Mouse (Mus musculus) limb, embryonic 11.5 days (tissue): ENCODE results near the gene Arhgap22. TPM values are rescaled to one million over a fixed set of nuclear protein-coding genes. Genes with fewer than 3 reads are reported as not detected.

ENCODE experiments used
- ATAC-seq: fragments of 200-750 bp; cut with Nextera tagmentation; 2 replicates; pipeline ENCODE4 v1.8.0; 2017; ENCODE audit warnings: low read depth; ENCODE audit not compliant: insufficient number of reproducible peaks, low FRiP score, low TSS enrichment
- DNase-seq: peaks from one replicate; pipeline ENCODE4 v3.0.0-alpha.2; 2015; ENCODE audit warnings: low spot score
- H3K27ac ChIP-seq: fragments of 300-500 bp; sonication (generic); replicated peaks from 2 replicates; pipeline ENCODE4 v1.5.1; 2014; ENCODE audit warnings: low read depth, mild to moderate bottlenecking, low read length
- H3K27me3 ChIP-seq: fragments of 300-500 bp; sonication (generic); 2 replicates; pipeline ENCODE4 v1.6.1; 2014; ENCODE audit warnings: mild to moderate bottlenecking, low read length, mixed read lengths; ENCODE audit not compliant: control insufficient read depth, insufficient read depth
- H3K36me3 ChIP-seq: fragments of 300-500 bp; sonication (generic); 2 replicates; pipeline ENCODE4 v1.6.1; 2014; ENCODE audit warnings: mild to moderate bottlenecking, low read length, moderate library complexity, mixed read lengths; ENCODE audit not compliant: control insufficient read depth, insufficient read depth
- H3K4me1 ChIP-seq: fragments of 300-500 bp; sonication (generic); 2 replicates; pipeline ENCODE4 v1.6.1; 2014; ENCODE audit warnings: low read length, mixed read lengths; ENCODE audit not compliant: control insufficient read depth, insufficient read depth
- H3K4me2 ChIP-seq: fragments of 300-500 bp; sonication (generic); 2 replicates; pipeline ENCODE4 v1.6.1; 2014; ENCODE audit warnings: low read depth, mild to moderate bottlenecking, moderate library complexity; ENCODE audit not compliant: severe bottlenecking
- H3K4me3 ChIP-seq: fragments of 300-500 bp; sonication (generic); 2 replicates; pipeline ENCODE4 v1.5.1; 2014; ENCODE audit warnings: low read depth, low read length
- H3K9ac ChIP-seq: fragments of 300-500 bp; sonication (generic); 2 replicates; pipeline ENCODE4 v1.6.1; 2014; ENCODE audit warnings: mild to moderate bottlenecking, low read length
- H3K9me3 ChIP-seq: fragments of 300-500 bp; sonication (generic); 2 replicates; pipeline ENCODE4 v1.6.1; 2016; ENCODE audit warnings: low read length; ENCODE audit not compliant: control insufficient read depth
- WGBS: fragments of 180-500 bp; shearing (Covaris S2); extraction: QIAGEN DNeasy Blood & Tissue Kit; methylation state at CpG from one replicate; pipeline ENCODE4 v1.1.7; 2014; 5-methylcytosine and 5-hydroxymethylcytosine counted together
- polyA plus RNA-seq: library from polyadenylated mRNA; unstranded; fragments of >200 nt; fragmentation: Nextera tagmentation; extraction: Ambion mirVana; gene quantifications from 2 replicates; pipeline ENCODE4 v1.2.1, GENCODE M21; 2014

Gene Arhgap22
- polyA plus RNA-seq, 1 experiment from 2014 or later: 2.7 TPM

DNA sequence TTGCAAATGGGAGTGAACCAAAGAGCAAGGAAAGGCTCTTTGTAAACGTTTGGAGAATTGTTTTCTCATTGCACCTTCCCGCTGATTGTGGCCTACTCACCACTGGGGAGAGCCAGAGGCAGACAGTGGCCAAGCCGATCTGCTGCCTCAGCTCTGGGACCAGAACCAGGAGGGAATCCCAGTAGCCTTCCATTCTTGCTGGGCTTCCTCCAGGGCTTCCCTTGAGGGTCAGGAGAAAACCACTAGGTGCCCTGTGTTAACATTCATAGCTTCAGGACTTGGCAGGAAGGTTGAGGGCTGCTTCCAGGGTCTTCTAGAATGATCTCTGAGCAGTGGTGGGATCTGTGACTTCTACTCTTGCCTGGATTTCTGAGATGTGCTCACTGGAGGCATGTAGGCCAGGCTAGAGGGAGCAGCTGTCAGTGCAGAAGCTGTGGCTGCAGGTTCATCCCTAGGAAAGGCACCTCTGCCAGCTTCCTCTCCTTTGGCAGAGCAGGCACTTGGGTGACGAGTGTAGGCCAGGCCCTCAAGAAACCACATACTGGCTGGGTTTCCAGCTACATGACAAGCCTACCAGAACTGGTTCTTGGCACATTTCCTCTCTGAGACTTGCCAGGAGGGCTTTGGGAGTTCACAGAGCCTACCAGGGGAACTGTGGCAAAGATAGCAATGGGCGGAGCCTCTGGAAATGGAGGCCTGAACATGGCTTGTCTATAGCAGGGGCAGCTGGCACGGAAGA is 138.3 kb downstream of the Arhgap22 start:
- H3K36me3 ChIP-seq: no peaks in the 10 kb centered on the region
- no peak overlapping the region for H3K9ac ChIP-seq
- no peak overlapping the region for H3K27ac ChIP-seq
- 74% methylated on average over 6 of the region's 6 CpGs for WGBS
- DNase-seq: no peak
- H3K4me1 ChIP-seq: no peaks in the 10 kb centered on the region
- no peak for ATAC-seq
- H3K4me3 ChIP-seq: no peak overlapping the region
- peaks cover 26% of the 10 kb centered on the region for H3K27me3 ChIP-seq
- no peaks in the 10 kb centered on the region for H3K9me3 ChIP-seq
- H3K4me2 ChIP-seq: no peak overlapping the region

DNA sequence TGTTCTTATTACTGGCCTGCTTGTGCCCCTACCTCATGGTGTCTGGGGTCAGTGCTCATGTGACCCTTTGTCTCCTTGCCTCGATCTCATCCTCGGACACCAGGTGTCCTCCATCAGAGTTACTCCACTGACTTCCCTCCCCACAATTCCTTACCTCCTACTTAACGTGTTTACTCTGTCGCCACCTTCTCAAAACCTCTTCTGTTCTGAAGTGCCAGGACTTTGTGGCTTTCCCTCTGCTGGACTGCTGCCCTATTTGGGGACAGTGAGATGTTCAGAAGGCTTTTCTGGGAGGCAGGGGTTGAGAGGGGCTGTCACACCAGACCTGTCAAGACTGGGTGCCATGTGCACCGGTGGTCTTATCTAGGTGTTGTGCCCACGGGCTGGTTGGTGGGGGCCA is 139.1 kb downstream of the Arhgap22 start:
- Histone ChIP-seq H3K4me1 (no peaks in the 10 kb centered on the region), H3K27me3 (peaks cover 26% of the 10 kb centered on the region), H3K4me3 (no peak overlapping the region), H3K9me3 (no peaks in the 10 kb centered on the region), H3K27ac (no peak overlapping the region), H3K9ac (no peak overlapping the region), H3K36me3 (no peaks in the 10 kb centered on the region), H3K4me2 (no peak overlapping the region)
- WGBS: 85% methylated on average over 6 of the region's 6 CpGs
- DNase-seq (no peak), ATAC-seq (no peak)

DNA sequence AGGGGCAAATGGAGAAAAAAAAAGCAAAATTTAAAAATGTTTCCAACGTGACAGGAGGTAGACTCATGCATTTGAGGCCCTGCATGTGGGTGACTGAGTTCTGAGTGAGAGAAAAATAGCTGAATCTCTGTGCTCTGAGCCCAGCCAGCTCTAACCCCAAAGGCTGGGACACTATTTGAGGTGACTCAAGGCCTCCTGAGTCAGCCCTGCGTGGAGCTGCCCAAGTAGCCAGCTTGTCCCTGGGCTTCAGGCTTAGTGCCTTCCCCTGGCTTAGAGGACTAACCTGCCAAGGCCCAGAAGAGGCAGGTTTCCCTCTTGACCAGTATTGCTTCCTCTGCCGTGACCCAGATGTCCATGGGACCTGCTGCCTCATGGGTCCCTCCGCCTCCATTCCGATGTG is 141.4 kb downstream of the Arhgap22 start:
- Histone ChIP-seq H3K27ac (no peak overlapping the region), H3K27me3 (peaks cover 25% of the 10 kb centered on the region), H3K36me3 (no peaks in the 10 kb centered on the region), H3K4me1 (no peaks in the 10 kb centered on the region), H3K4me3 (no peak overlapping the region), H3K4me2 (no peak overlapping the region), H3K9ac (no peak overlapping the region), H3K9me3 (no peaks in the 10 kb centered on the region)
- ATAC-seq (no peak), DNase-seq (no peak)
- 89% methylated on average over 5 of the region's 5 CpGs for WGBS

DNA sequence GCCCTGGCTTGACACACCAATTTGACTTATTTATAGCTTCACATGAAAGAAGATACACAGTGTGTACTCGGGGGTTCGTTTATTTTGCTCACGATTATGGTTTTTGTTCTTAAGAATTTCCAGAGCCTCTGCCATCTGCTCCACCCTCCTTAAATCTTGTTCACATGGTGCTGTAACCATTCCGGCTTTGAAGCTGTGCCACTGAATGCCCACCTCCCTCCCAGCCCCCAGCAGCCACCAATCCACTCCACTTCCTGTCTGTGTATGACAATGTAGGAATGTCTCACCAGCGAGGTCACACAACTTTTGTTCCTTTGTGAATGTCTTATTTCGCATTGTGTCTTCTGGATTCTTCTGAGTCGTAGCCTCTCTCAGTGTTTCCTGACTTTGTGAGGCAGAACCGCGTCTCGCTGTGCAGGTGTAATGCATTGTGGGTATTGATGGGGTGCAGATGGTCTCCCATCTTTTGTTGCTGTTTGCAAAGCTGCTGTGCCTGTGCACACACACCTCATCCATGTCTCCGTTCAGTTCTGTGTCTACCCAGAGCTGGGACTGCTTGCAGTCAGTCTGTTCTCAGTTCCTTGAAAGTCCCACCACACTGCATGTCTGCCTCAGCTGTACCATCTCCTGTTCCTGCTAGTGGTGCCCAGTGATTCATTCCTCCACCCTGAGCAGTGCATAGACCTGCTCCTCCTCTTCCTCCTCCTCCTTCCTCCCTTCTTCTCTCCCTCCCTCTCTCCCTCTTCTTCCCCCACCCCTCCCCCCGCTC is 144.0 kb downstream of the Arhgap22 start:
- Histone ChIP-seq H3K4me1 (0 out of 2 replicates have a peak, but pooled peaks cover 3% of the 10 kb centered on the region), H3K4me2 (no peak overlapping the region), H3K27me3 (peaks cover under 1% of the 10 kb centered on the region; the same call in 1 of the 2 replicates), H3K36me3 (no peaks in the 10 kb centered on the region), H3K9me3 (no peaks in the 10 kb centered on the region), H3K9ac (no peak overlapping the region), H3K27ac (no peak overlapping the region), H3K4me3 (no peak overlapping the region)
- DNase-seq (no peak), ATAC-seq (no peak)
- WGBS: 78% methylated on average over 12 of the region's 12 CpGs

DNA sequence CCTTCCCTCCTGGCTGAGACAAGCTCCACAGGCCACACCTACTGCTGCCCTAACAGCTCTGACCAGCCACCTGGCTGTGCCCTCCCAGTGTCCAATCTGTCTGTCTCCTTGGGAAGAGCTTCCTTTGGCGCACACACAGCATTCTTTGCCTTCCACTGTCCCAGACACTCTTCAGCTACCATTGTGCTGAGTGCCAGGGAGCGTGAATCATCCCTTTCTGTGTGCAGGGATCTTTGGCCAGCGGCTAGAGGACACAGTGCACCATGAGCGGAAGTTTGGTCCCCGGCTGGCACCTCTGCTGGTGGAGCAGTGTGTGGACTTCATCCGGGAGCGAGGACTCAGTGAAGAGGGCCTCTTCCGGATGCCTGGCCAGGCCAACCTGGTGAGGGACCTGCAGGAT is 145.1 kb downstream of the Arhgap22 start:
- Histone ChIP-seq H3K4me2 (no peak overlapping the region), H3K9ac (no peak overlapping the region), H3K27me3 (no peaks in the 10 kb centered on the region), H3K36me3 (no peaks in the 10 kb centered on the region), H3K27ac (no peak overlapping the region), H3K9me3 (no peaks in the 10 kb centered on the region), H3K4me1 (0 out of 2 replicates have a peak, but pooled peaks cover 6% of the 10 kb centered on the region), H3K4me3 (no peak overlapping the region)
- WGBS: 92% methylated on average over 8 of the region's 8 CpGs
- ATAC-seq (no peak), DNase-seq (no peak)

DNA sequence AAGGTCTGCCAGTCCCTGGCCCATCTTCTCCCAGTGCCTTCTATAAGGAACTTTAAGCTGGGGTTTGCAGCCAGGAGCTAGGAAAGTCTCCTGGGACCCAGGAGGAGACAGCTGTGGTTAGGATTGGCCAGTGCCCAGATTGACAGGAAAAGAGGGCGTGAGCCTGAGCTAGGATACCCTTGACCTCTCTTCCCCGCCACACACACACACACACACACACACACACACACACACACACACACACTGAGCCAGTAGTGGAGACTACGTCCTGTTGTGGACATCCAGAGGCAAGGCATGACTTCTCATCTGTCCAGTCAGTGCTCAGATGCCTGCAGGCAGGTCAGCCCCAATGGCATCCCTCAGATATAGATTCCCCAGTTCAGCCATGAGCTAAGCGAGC is 147.7 kb downstream of the Arhgap22 start:
- WGBS: 63% methylated on average over 4 of the region's 4 CpGs
- Histone ChIP-seq H3K4me3 (no peak overlapping the region), H3K36me3 (no peaks in the 10 kb centered on the region), H3K9me3 (no peaks in the 10 kb centered on the region), H3K4me1 (0 out of 2 replicates have a peak, but pooled peaks cover 6% of the 10 kb centered on the region), H3K27ac (no peak overlapping the region), H3K9ac (no peak overlapping the region), H3K27me3 (no peaks in the 10 kb centered on the region), H3K4me2 (no peak overlapping the region)
- DNase-seq (no peak), ATAC-seq (no peak)

DNA sequence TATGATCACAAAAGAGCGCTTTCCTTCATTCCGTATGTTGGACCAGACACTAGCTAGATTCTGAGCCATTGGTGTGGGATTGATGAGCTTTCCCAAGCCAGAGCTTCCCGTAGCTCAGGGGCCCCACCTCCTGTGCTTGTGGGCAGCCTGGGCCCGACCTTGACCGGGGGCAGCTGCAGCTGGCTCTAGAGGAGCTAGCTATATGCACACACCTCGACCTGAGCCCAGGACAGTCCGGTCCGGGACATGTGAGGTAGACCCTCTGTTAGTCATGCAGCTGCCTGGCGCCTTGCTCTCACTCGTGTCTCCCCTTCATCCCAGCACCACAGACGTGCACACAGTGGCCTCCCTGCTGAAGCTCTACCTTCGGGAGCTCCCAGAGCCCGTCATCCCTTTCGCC is 148.3 kb downstream of the Arhgap22 start:
- Histone ChIP-seq H3K27ac (no peak overlapping the region), H3K4me2 (no peak overlapping the region), H3K27me3 (no peaks in the 10 kb centered on the region), H3K36me3 (no peaks in the 10 kb centered on the region), H3K9me3 (no peaks in the 10 kb centered on the region), H3K4me3 (no peak overlapping the region), H3K9ac (no peak overlapping the region), H3K4me1 (0 out of 2 replicates have a peak, but pooled peaks cover 6% of the 10 kb centered on the region)
- no peak for ATAC-seq
- 67% methylated on average over 14 of the region's 14 CpGs for WGBS
- DNase-seq: no peak

DNA sequence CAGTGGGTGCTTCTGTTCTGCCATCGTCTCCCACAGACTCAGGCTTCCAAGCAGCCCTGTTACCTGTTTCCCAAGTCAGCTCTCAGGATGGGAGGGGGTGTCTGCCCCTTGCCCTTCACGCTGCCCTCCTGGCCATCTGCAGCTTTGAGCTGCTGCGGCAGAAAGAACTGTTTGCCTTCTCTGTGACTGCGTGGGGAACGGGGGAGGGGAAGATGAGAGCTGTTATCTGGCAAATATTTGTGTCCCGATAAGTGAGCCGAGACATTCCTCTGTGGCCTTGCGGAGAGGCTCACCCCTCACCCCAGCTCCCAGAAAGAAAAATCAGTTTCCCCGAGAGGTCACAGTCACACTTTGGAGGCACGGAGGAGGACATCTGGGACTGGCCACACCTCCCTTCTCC is 149.0 kb downstream of the Arhgap22 start:
- H3K4me3 ChIP-seq: no peak overlapping the region
- no peaks in the 10 kb centered on the region for H3K36me3 ChIP-seq
- H3K9ac ChIP-seq: no peak overlapping the region
- 26% methylated on average over 10 of the region's 10 CpGs for WGBS
- ATAC-seq (no peak), DNase-seq (no peak)
- no peak overlapping the region for H3K27ac ChIP-seq
- no peaks in the 10 kb centered on the region for H3K9me3 ChIP-seq
- H3K4me1 ChIP-seq: 0 out of 2 replicates have a peak, but pooled peaks cover 6% of the 10 kb centered on the region
- H3K27me3 ChIP-seq: no peaks in the 10 kb centered on the region
- H3K4me2 ChIP-seq: no peak overlapping the region
